Mouse (Mus musculus): ENCODE results near the gene Peli2. TPM values are rescaled to one million over a fixed set of nuclear protein-coding genes. Genes with fewer than 3 reads are reported as not detected.
A peak's percentile ranks its signal among the peaks of the same experiment; 100 is the strongest.
"Not testable (repeated sequence)": the region's sequence is repeated elsewhere in the genome, so short reads cannot be mapped to it uniquely, and the experiment has no call there.

Gene Peli2
- 6.3 TPM in 2 replicates for polyA plus RNA-seq (2015; fragmentation: Nextera tagmentation; extraction: Ambion mirVana)

DNA sequence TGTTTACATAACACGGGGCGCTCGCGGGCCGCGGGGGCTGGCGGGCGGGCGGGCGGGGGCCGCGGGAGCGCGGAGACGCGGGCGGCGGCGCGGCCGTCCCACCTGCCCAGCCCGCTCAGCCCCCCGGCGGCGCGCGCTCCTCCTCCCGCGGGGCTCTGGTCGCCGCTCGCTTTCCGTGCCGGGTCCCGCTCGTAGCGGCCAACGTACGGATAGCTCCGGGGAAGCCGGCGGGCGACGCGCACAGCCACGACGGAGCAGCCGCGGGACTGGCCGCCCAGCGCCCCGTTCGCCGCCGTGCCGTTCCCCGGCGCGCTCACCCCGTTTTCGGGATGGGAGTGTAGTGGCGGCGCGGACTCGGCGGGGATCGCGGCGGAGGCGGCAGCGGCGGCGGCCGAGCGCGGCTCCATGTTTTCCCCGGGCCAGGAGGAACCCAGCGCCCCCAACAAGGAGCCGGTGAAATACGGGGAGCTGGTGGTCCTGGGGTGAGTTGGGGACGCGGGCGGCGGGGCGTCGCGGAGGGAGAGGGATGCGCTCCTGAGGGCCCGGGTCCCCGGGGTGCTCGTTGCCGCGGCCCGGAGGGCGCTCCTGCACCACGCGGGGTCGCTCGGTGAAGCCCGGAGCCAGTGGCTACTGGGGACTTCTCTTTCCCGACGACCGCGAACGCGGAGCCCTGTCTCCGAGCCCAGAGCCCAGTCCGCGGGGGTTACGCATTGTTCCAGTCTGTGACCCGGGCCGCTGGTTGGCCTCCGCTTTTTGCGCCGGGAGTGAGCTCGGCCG, at the start of gene Peli2:
Gene Peli2, plus strand, starts transcription at position 72 of the 777 bp plus-strand sequence.
- peak within 1 kb of the TSS; percentile 78 for H3K9ac ChIP-seq (ENCODE audit: low read length)
- H3K4me2 ChIP-seq (ENCODE audit: low read depth, low read length), result peak within 1 kb of the TSS; percentile 73
- under 1% methylated on average over 93 of the region's 117 CpGs for WGBS
- H3K4me1 ChIP-seq (ENCODE audit: control insufficient read depth, insufficient read depth, low read length), result peaks cover 30% of the 10 kb centered on the region
- no peaks in the 10 kb centered on the region for H3K9me3 ChIP-seq (replicated peaks; ENCODE audit: control insufficient read depth, low read length)
- peaks cover 4% of the 10 kb centered on the region; the same call in 1 of the 2 replicates for H3K27me3 ChIP-seq (ENCODE audit: control insufficient read depth, insufficient read depth, low read length)
- peak; percentile 84 for ATAC-seq (ENCODE audit: insufficient read depth, low FRiP score)
- no peaks in the 10 kb centered on the region for H3K36me3 ChIP-seq (ENCODE audit: control insufficient read depth, insufficient read depth, low read length)
- H3K4me3 ChIP-seq (replicated peaks; ENCODE audit: low read length), result peak within 1 kb of the TSS; percentile 84
- peak within 1 kb of the TSS; percentile 85 for H3K27ac ChIP-seq (ENCODE audit: low read length)

DNA sequence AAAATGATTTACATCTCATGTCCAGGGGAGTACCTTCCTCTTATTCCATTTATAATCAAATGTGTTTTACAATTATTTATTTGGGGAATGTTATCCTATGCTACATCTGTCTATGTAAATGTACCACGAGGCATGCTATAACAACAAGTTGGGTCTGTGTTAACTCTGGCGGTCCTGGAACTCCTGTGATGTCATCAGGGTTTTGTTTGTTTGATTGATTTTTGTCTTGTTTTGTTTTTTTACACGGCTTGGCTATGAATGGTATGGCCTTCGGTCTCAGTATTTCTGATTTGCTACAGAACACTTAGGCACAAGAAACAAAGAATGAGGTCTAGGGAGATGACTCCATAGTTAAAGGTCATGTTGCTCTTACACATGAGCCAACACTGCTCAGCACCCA, 48.5 kb upstream of the Peli2 start:
- no peaks in the 10 kb centered on the region for H3K36me3 ChIP-seq (ENCODE audit: control insufficient read depth, insufficient read depth, low read length)
- H3K4me2 ChIP-seq (ENCODE audit: low read depth, low read length), result no peak overlapping the region
- H3K9ac ChIP-seq (ENCODE audit: low read length), result no peak overlapping the region
- H3K27ac ChIP-seq (ENCODE audit: low read length), result no peak overlapping the region
- no peak for ATAC-seq (ENCODE audit: insufficient read depth, low FRiP score)
- no peak overlapping the region for H3K4me3 ChIP-seq (replicated peaks; ENCODE audit: low read length)
- 65% methylated on average over 4 of the region's 4 CpGs for WGBS
- no peaks in the 10 kb centered on the region for H3K27me3 ChIP-seq (ENCODE audit: control insufficient read depth, insufficient read depth, low read length)
- H3K4me1 ChIP-seq (ENCODE audit: control insufficient read depth, insufficient read depth, low read length), result no peaks in the 10 kb centered on the region
- H3K9me3 ChIP-seq (replicated peaks; ENCODE audit: control insufficient read depth, low read length), result no peaks in the 10 kb centered on the region

GRCm38 (mm10) chr14:48073247-48074161, 47.1 kb upstream of the Peli2 start:
- Histone ChIP-seq H3K27ac (ENCODE audit: low read length) (no peak overlapping the region), H3K9ac (ENCODE audit: low read length) (no peak overlapping the region), H3K4me2 (ENCODE audit: low read depth, low read length) (no peak overlapping the region), H3K36me3 (ENCODE audit: control insufficient read depth, insufficient read depth, low read length) (no peaks in the 10 kb centered on the region), H3K9me3 (replicated peaks; ENCODE audit: control insufficient read depth, low read length) (no peaks in the 10 kb centered on the region), H3K4me1 (ENCODE audit: control insufficient read depth, insufficient read depth, low read length) (no peaks in the 10 kb centered on the region), H3K27me3 (ENCODE audit: control insufficient read depth, insufficient read depth, low read length) (no peaks in the 10 kb centered on the region), H3K4me3 (replicated peaks; ENCODE audit: low read length) (no peak overlapping the region)
- no peak; the same call in 1 of the 2 replicates for ATAC-seq (ENCODE audit: insufficient read depth, low FRiP score)
- WGBS, result 44% methylated on average over 24 of the region's 24 CpGs

GRCm38 (mm10) chr14:48079574-48079973, 41.0 kb upstream of the Peli2 start:
- H3K4me1 ChIP-seq (ENCODE audit: control insufficient read depth, insufficient read depth, low read length); H3K9me3 ChIP-seq (replicated peaks; ENCODE audit: control insufficient read depth, low read length); H3K27me3 ChIP-seq (ENCODE audit: control insufficient read depth, insufficient read depth, low read length); H3K27ac ChIP-seq (ENCODE audit: low read length); H3K4me2 ChIP-seq (ENCODE audit: low read depth, low read length); H3K9ac ChIP-seq (ENCODE audit: low read length); ATAC-seq (ENCODE audit: insufficient read depth, low FRiP score); H3K36me3 ChIP-seq (ENCODE audit: control insufficient read depth, insufficient read depth, low read length); H3K4me3 ChIP-seq (replicated peaks; ENCODE audit: low read length): not testable (repeated sequence)
- 93% methylated on average over 17 of the region's 17 CpGs for WGBS

DNA sequence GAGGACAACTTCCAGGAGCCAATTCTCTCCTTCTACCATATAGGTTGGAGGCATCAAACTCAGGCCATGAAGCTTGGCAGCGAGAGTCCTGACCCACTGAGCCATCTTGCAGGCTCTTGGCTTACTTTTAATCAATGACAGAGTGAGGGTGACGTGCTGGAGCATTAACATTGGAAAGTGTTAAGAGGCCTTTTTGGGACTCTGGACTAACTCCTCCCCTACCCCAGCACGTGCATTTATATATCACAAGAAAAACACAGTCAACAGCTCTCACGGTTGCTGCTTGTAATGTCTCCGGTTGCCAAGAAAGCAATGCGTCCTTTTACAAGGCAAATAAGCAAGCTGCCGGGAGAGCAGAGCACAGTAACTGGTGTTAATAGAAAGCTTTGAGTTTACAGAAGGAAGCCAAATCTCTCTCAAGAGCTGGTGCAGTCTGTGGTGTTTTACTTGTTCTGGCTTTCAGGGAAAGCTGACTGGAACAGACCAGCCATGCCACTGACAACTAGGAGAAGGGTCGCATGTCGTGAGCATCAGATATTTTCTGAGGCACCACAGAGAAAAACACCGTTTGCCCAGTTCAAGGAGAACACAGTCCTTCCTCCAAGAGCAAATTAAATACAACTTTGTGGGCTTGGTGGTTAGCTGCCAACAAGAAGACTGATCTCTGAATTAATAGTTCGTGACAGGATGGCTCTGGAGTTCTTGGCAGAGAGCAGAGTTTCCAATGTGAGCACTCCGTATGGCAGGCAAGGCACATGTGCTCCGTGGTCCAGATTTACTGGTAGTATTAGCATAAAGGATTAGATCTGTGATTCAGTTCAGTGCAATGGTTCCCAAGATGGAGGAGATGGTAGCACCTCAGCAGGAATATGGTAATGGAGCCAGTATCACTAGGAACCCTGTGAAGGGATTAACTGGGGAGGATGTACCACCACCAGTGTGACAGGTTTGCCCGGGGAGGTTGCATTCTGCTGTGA, 36.5 kb upstream of the Peli2 start:
- H3K4me2 ChIP-seq (ENCODE audit: low read depth, low read length), result peak overlapping the region; percentile 16
- no peaks in the 10 kb centered on the region for H3K36me3 ChIP-seq (ENCODE audit: control insufficient read depth, insufficient read depth, low read length)
- 19% methylated on average over 14 of the region's 14 CpGs for WGBS
- no peaks in the 10 kb centered on the region for H3K27me3 ChIP-seq (ENCODE audit: control insufficient read depth, insufficient read depth, low read length)
- H3K9me3 ChIP-seq (replicated peaks; ENCODE audit: control insufficient read depth, low read length), result no peaks in the 10 kb centered on the region
- H3K4me1 ChIP-seq (ENCODE audit: control insufficient read depth, insufficient read depth, low read length), result peaks cover 7% of the 10 kb centered on the region
- H3K9ac ChIP-seq (ENCODE audit: low read length), result no peak overlapping the region
- ATAC-seq (ENCODE audit: insufficient read depth, low FRiP score), result no peak
- H3K4me3 ChIP-seq (replicated peaks; ENCODE audit: low read length), result no peak overlapping the region
- H3K27ac ChIP-seq (ENCODE audit: low read length), result peak overlapping the region; percentile 4; the same call in 1 of the 2 replicates

DNA sequence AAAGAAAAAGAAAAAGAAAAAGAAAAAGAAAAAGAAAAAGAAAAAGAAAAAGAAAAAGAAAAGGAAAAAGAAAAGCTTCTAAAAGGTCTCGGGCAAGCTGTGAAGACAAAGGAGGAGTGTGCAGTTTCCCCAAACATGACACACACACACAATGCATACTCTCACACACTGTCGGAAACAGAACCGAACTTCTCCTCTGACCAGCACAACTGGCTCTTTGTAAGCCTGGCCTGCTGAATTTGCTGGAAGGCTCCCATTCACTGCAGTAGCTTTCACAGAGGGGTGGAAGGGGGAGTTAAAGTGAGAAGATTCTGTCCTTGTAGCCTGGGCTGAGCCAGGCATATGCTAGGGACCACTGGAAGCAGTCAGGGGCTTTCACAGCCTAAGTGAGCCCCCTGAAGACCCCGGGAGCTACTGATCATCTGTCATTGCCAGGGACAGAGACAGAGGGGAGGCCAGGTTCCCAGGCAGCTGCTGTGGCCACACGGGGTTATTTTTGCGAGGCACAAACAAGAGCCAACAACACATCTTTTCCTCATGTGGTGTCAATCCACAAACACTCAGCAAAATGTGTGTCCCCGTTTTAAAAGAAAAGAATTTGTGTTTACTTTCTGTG, 33.8 kb upstream of the Peli2 start:
- no peak for ATAC-seq (ENCODE audit: insufficient read depth, low FRiP score)
- no peak overlapping the region for H3K27ac ChIP-seq (ENCODE audit: low read length)
- peaks cover 7% of the 10 kb centered on the region for H3K4me1 ChIP-seq (ENCODE audit: control insufficient read depth, insufficient read depth, low read length)
- H3K36me3 ChIP-seq (ENCODE audit: control insufficient read depth, insufficient read depth, low read length), result no peaks in the 10 kb centered on the region
- no peaks in the 10 kb centered on the region for H3K9me3 ChIP-seq (replicated peaks; ENCODE audit: control insufficient read depth, low read length)
- no peak overlapping the region for H3K4me3 ChIP-seq (replicated peaks; ENCODE audit: low read length)
- no peak overlapping the region for H3K4me2 ChIP-seq (ENCODE audit: low read depth, low read length)
- no peak overlapping the region for H3K9ac ChIP-seq (ENCODE audit: low read length)
- WGBS, result 44% methylated on average over 7 of the region's 7 CpGs
- no peaks in the 10 kb centered on the region for H3K27me3 ChIP-seq (ENCODE audit: control insufficient read depth, insufficient read depth, low read length)

GRCm38 (mm10) chr14:48087298-48087830, 33.3 kb upstream of the Peli2 start:
- H3K27me3 ChIP-seq (ENCODE audit: control insufficient read depth, insufficient read depth, low read length), result no peaks in the 10 kb centered on the region
- WGBS, result 69% methylated on average over 8 of the region's 8 CpGs
- no peak for ATAC-seq (ENCODE audit: insufficient read depth, low FRiP score)
- no peak overlapping the region for H3K4me3 ChIP-seq (replicated peaks; ENCODE audit: low read length)
- no peak overlapping the region for H3K9ac ChIP-seq (ENCODE audit: low read length)
- H3K36me3 ChIP-seq (ENCODE audit: control insufficient read depth, insufficient read depth, low read length), result no peaks in the 10 kb centered on the region
- no peak overlapping the region for H3K27ac ChIP-seq (ENCODE audit: low read length)
- H3K4me1 ChIP-seq (ENCODE audit: control insufficient read depth, insufficient read depth, low read length), result peaks cover 7% of the 10 kb centered on the region
- H3K4me2 ChIP-seq (ENCODE audit: low read depth, low read length), result no peak overlapping the region
- no peaks in the 10 kb centered on the region for H3K9me3 ChIP-seq (replicated peaks; ENCODE audit: control insufficient read depth, low read length)

GRCm38 (mm10) chr14:48090465-48090864, 30.2 kb upstream of the Peli2 start:
- no peak overlapping the region for H3K4me3 ChIP-seq (replicated peaks; ENCODE audit: low read length)
- no peaks in the 10 kb centered on the region for H3K36me3 ChIP-seq (ENCODE audit: control insufficient read depth, insufficient read depth, low read length)
- no peaks in the 10 kb centered on the region for H3K27me3 ChIP-seq (ENCODE audit: control insufficient read depth, insufficient read depth, low read length)
- H3K9ac ChIP-seq (ENCODE audit: low read length), result no peak overlapping the region
- H3K9me3 ChIP-seq (replicated peaks; ENCODE audit: control insufficient read depth, low read length), result no peaks in the 10 kb centered on the region
- WGBS, result 42% methylated on average over 4 of the region's 4 CpGs
- ATAC-seq (ENCODE audit: insufficient read depth, low FRiP score), result no peak
- no peak overlapping the region for H3K27ac ChIP-seq (ENCODE audit: low read length)
- H3K4me1 ChIP-seq (ENCODE audit: control insufficient read depth, insufficient read depth, low read length), result no peaks in the 10 kb centered on the region
- no peak overlapping the region for H3K4me2 ChIP-seq (ENCODE audit: low read depth, low read length)
